Mouse (Mus musculus) neural tube, embryonic 12.5 days (tissue): ENCODE results near the gene Gart. TPM values are rescaled to one million over a fixed set of nuclear protein-coding genes. Genes with fewer than 3 reads are reported as not detected.

Source experiments
- ATAC-seq: fragments of 200-750 bp; cut with Nextera tagmentation; 2 replicates; pipeline ENCODE4 v1.8.0; 2017; ENCODE audit warnings: low read depth, mild to moderate bottlenecking, moderate TSS enrichment, moderate library complexity; ENCODE audit not compliant: low FRiP score
- H3K27ac ChIP-seq: fragments of 300-500 bp; sonication (generic); 2 replicates; pipeline ENCODE4 v1.5.1; 2016
- H3K27me3 ChIP-seq: fragments of 300-500 bp; sonication (generic); replicated peaks from 2 replicates; pipeline ENCODE4 v1.6.1; 2016; ENCODE audit warnings: mild to moderate bottlenecking
- H3K36me3 ChIP-seq: fragments of 300-500 bp; sonication (generic); 2 replicates; pipeline ENCODE4 v1.6.1; 2016; ENCODE audit warnings: mild to moderate bottlenecking
- H3K4me1 ChIP-seq: fragments of 300-500 bp; sonication (generic); 2 replicates; pipeline ENCODE4 v1.6.1; 2016
- H3K4me2 ChIP-seq: fragments of 300-500 bp; sonication (generic); replicated peaks from 2 replicates; pipeline ENCODE4 v1.6.1; 2016; ENCODE audit warnings: mild to moderate bottlenecking
- H3K4me3 ChIP-seq: fragments of 300-500 bp; sonication (generic); 2 replicates; pipeline ENCODE4 v1.5.1; 2016
- H3K9ac ChIP-seq: fragments of 300-500 bp; sonication (generic); 2 replicates; pipeline ENCODE4 v1.6.1; 2016; ENCODE audit warnings: mild to moderate bottlenecking
- H3K9me3 ChIP-seq: fragments of 300-500 bp; sonication (generic); 2 replicates; pipeline ENCODE4 v1.6.1; 2016; ENCODE audit warnings: mild to moderate bottlenecking
- WGBS: fragments of 180-500 bp; shearing (Covaris S2); methylation state at CpG from one replicate; pipeline ENCODE4 v1.1.7; 2016; 5-methylcytosine and 5-hydroxymethylcytosine counted together
- polyA plus RNA-seq: library from polyadenylated mRNA; unstranded; fragments of >200 nt; fragmentation: Nextera tagmentation; extraction: Ambion mirVana; gene quantifications from 2 replicates; pipeline ENCODE4 v1.2.1, GENCODE M21; 2016

Gart gene
- polyA plus RNA-seq, 1 experiment from 2014 or later: 89.0 TPM

DNA sequence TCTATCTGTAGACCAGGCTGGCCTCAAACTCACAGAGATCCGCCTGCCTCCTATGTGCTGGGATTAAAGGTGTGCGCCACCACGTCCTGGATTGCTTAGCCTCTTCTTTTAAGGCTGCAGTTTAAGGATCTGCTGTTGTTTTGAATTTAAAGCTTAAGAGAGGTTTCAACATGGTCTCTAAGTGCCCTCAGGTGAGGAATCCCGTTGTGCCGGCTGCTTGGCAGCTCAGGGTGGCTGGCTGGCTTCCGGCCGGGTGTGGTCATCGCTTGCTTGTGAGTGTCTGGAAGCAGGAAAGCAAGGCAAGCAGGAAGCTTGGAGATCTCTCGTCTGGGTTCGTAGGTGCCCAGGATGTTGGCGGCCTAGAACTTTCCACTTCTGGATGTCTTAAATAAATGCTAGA lies 25.8 kb downstream of the Gart start:
- ATAC-seq: no peak
- no peak overlapping the region for H3K4me2 ChIP-seq
- WGBS: 93% methylated on average over 11 of the region's 11 CpGs
- H3K9ac ChIP-seq: no peak overlapping the region
- H3K36me3 ChIP-seq: peaks cover 56% of the 10 kb centered on the region
- peaks cover 6% of the 10 kb centered on the region; the same call in 1 of the 2 replicates for H3K4me1 ChIP-seq
- no peaks in the 10 kb centered on the region for H3K27me3 ChIP-seq
- no peaks in the 10 kb centered on the region for H3K9me3 ChIP-seq
- no peak overlapping the region for H3K4me3 ChIP-seq
- H3K27ac ChIP-seq: no peak overlapping the region

DNA sequence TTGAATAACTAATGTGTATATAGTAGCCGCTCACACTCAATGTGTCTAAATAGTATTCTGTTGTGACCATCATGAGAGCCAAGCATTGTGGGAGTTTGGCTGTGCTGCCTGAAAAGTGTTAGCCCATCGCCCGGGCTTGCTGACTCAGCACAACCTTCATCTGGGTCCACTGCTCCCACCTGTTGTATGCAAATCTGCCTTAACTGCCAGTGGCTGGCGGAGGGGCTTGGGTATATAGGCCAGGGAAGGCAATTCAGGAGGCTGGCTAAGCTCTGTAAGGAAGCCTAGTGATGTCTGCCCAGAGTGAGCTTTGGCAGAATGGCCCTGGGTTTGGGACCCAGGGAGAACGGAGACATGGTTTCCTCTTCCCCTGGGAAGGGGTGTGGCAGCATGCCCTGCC lies 26.6 kb downstream of the Gart start:
- Histone ChIP-seq H3K36me3 (peaks cover 50% of the 10 kb centered on the region), H3K27ac (no peak overlapping the region), H3K9me3 (no peaks in the 10 kb centered on the region), H3K27me3 (no peaks in the 10 kb centered on the region), H3K9ac (no peak overlapping the region), H3K4me2 (no peak overlapping the region), H3K4me3 (no peak overlapping the region), H3K4me1 (peaks cover 6% of the 10 kb centered on the region; the same call in 1 of the 2 replicates)
- 95% methylated on average over 5 of the region's 5 CpGs for WGBS
- no peak for ATAC-seq

- no peaks in the 10 kb centered on the region for H3K27me3 ChIP-seq
- H3K9ac ChIP-seq: peak within 1 kb of the TSS; percentile 75
- peak within 1 kb of the TSS; percentile 80 for H3K4me2 ChIP-seq
- peak within 1 kb of the TSS; percentile 65 for H3K4me3 ChIP-seq
- peaks cover 6% of the 10 kb centered on the region; the same call in 1 of the 2 replicates for H3K4me1 ChIP-seq
- H3K27ac ChIP-seq: no peak within 1 kb of the TSS
- ATAC-seq: peak; percentile 90
- 12% methylated on average over 39 of the region's 39 CpGs for WGBS
- H3K36me3 ChIP-seq: peaks cover 39% of the 10 kb centered on the region
- no peaks in the 10 kb centered on the region for H3K9me3 ChIP-seq
These were observed 27.9 kb downstream of the Gart start, which contains the start of gene Dnajc28 for GRCm38 (mm10) chr16:91618511-91619501. Dnajc28 (minus strand) TSS chr16:91619026.

DNA sequence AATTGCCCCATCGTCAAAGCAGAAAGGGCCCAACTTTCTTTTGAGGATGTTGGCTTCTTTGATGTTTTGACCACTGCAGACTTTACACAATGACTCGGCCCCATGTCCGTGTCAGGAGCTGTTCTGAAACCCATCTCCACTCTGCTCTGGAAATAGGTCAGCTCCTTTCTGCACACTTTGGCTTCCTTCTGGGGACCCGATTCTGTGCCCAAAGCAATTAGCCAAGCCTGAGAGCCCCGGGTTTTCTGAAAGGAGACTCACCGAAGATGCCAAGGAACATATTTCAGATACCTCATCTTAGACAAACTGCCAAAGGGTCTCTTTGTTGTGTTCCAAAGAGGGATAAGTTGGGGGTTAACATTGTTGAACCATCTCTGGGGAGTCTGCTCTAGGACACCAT lies 32.2 kb downstream of the Gart start:
- H3K9ac ChIP-seq: no peak overlapping the region
- WGBS: 84% methylated on average over 6 of the region's 6 CpGs
- H3K36me3 ChIP-seq: no peaks in the 10 kb centered on the region
- no peak for ATAC-seq
- peaks cover 6% of the 10 kb centered on the region; the same call in 1 of the 2 replicates for H3K4me1 ChIP-seq
- H3K27me3 ChIP-seq: no peaks in the 10 kb centered on the region
- H3K27ac ChIP-seq: no peak overlapping the region
- no peak overlapping the region for H3K4me2 ChIP-seq
- H3K9me3 ChIP-seq: no peaks in the 10 kb centered on the region
- no peak overlapping the region for H3K4me3 ChIP-seq

DNA sequence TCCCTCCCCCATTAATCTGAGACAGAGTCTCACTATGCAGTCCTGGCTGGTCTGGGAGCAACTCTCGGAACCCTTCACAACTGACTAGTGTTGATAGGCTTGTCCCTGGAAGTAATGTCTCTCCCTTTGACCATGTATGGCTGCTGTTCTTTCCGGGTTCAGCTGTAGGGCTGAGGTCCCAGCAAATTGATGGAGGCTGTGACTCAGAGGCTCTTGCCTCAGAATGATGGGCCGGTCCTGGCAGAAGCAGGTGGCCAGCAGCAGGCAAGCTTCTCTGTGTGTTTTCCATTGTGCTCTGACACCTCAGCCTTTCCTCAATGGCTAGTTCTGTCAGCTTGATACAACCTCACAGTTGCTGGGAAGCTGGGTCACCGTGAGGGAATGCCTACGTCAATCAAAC lies 34.2 kb downstream of the Gart start:
- no peak for ATAC-seq
- Histone ChIP-seq H3K4me3 (no peak overlapping the region), H3K4me2 (no peak overlapping the region), H3K9me3 (no peaks in the 10 kb centered on the region), H3K36me3 (no peaks in the 10 kb centered on the region), H3K27me3 (no peaks in the 10 kb centered on the region), H3K4me1 (no peaks in the 10 kb centered on the region), H3K27ac (no peak overlapping the region), H3K9ac (no peak overlapping the region)
- 78% methylated on average over 5 of the region's 5 CpGs for WGBS

DNA sequence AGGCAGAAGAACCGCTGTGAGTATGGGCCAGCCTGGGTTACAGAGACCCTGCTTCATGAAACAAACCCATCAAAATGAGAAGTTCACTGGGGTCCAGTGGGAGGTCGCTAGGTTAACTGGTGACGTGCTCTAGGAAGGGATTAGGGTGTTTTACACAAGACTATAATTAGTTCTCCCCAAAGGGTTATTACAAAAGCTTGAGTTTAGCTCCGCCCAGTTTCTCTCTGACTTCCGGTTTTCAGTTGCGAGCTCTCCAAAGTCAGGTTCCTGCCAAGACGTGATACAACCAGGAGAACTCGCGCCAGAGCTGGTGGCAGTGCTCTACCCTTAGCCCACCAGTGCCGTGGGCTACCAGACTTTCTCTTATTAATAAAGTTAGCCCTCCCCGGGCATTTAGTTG lies 35.5 kb downstream of the Gart start:
- H3K36me3 ChIP-seq: no peaks in the 10 kb centered on the region
- no peak overlapping the region for H3K4me2 ChIP-seq
- no peak for ATAC-seq
- H3K27ac ChIP-seq: no peak overlapping the region
- H3K4me1 ChIP-seq: no peaks in the 10 kb centered on the region
- H3K9ac ChIP-seq: no peak overlapping the region
- H3K4me3 ChIP-seq: no peak overlapping the region
- no peaks in the 10 kb centered on the region for H3K27me3 ChIP-seq
- 80% methylated on average over 11 of the region's 11 CpGs for WGBS
- H3K9me3 ChIP-seq: no peaks in the 10 kb centered on the region

GRCm38 (mm10) chr16:91609501-91610245 lies 37.1 kb downstream of the Gart start:
- WGBS: 86% methylated on average over 9 of the region's 9 CpGs

DNA sequence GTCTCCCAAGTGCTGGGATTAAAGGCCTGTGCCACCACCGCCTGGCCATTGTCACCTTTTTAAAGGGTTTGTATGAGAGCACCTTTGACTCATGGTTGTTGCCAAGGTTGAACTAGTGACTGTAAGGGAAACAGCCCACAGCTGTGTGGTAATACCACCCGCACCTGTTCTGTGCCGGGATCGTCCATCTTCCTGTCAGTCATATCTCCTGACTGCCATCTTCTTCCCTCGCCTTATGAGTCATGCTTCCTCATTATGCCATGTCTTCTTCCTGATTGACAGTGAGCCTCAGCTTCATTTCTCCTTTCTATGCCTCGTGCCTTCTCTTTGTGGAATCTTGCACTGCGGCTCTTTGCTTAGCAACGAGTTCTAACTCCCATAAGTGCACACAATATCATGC lies 39.8 kb downstream of the Gart start:
- Histone ChIP-seq H3K4me3 (no peak overlapping the region), H3K27ac (no peak overlapping the region), H3K4me2 (no peak overlapping the region), H3K4me1 (no peaks in the 10 kb centered on the region), H3K36me3 (no peaks in the 10 kb centered on the region), H3K27me3 (no peaks in the 10 kb centered on the region), H3K9ac (no peak overlapping the region), H3K9me3 (no peaks in the 10 kb centered on the region)
- ATAC-seq: no peak
- 93% methylated on average over 8 of the region's 8 CpGs for WGBS

More at GRCm38 (mm10) chr16:91609501-91610245, 37.1 kb downstream of the Gart start:
- Histone ChIP-seq H3K27me3 (no peaks in the 10 kb centered on the region), H3K9ac (no peak overlapping the region), H3K4me1 (no peaks in the 10 kb centered on the region), H3K27ac (no peak overlapping the region), H3K9me3 (no peaks in the 10 kb centered on the region), H3K4me3 (no peak overlapping the region), H3K36me3 (no peaks in the 10 kb centered on the region), H3K4me2 (no peak overlapping the region)
- no peak for ATAC-seq

DNA sequence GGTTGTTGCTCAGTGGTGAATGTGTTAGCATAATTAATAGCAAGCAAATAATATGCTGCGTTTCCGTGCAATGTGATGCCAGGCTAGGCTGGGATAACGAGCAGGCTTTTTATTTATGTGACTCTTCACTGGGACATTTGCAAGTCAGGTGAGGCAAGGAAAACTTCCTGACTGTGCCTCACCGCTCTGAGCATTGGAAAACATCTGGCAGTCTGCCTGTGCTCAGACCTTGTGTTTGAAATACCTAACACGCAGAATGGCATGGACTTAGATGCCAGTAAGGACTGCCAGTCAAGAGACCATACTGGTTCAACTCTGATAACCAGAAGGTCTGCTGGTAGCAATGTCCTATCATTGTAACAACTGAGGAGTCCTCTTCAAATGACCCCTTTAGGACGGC lies 41.6 kb downstream of the Gart start:
- 80% methylated on average over 6 of the region's 6 CpGs for WGBS
- ATAC-seq: no peak

DNA sequence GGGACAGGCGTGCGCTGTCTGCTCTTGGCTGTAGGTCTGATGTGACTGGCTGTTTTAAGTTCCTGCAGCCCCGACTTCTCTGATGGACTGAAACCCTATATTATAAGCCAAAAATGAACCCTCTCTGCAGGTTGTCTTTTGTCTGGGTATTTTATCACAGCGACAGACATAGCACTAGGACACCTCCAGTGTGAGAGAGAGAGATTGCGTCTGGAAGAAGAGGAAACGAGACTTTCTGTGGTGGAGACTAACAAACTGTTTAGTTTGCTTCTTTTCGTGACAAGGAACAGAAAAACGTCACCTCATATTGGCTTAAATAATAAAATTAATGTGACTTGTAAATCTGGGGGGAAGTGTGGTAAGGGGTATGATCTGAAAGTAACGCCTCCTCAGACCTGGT lies 45.1 kb downstream of the Gart start:
- ATAC-seq: no peak
- Histone ChIP-seq H3K27ac (no peak overlapping the region), H3K4me2 (no peak overlapping the region), H3K4me3 (no peak overlapping the region), H3K27me3 (no peaks in the 10 kb centered on the region), H3K36me3 (no peaks in the 10 kb centered on the region), H3K9ac (no peak overlapping the region), H3K9me3 (no peaks in the 10 kb centered on the region), H3K4me1 (peaks cover 1% of the 10 kb centered on the region; the same call in 1 of the 2 replicates)
- 61% methylated on average over 9 of the region's 9 CpGs for WGBS

More for the DNA sequence above, 41.6 kb downstream of the Gart start:
- H3K4me2 ChIP-seq: no peak overlapping the region
- H3K27ac ChIP-seq: no peak overlapping the region
- no peaks in the 10 kb centered on the region for H3K27me3 ChIP-seq
- H3K36me3 ChIP-seq: no peaks in the 10 kb centered on the region
- no peak overlapping the region for H3K9ac ChIP-seq
- H3K4me1 ChIP-seq: no peaks in the 10 kb centered on the region
- no peaks in the 10 kb centered on the region for H3K9me3 ChIP-seq
- no peak overlapping the region for H3K4me3 ChIP-seq

GRCm38 (mm10) chr16:91601081-91601480 lies 45.7 kb downstream of the Gart start:
- Histone ChIP-seq H3K4me3 (no peak overlapping the region), H3K27ac (no peak overlapping the region), H3K9ac (no peak overlapping the region), H3K27me3 (no peaks in the 10 kb centered on the region), H3K36me3 (no peaks in the 10 kb centered on the region), H3K9me3 (no peaks in the 10 kb centered on the region), H3K4me2 (no peak overlapping the region), H3K4me1 (peaks cover 5% of the 10 kb centered on the region; the same call in 1 of the 2 replicates)
- WGBS: 59% methylated on average over 4 of the region's 4 CpGs
- no peak for ATAC-seq

GRCm38 (mm10) chr16:91599242-91599641 lies 47.5 kb downstream of the Gart start:
- H3K4me1 ChIP-seq: peaks cover 5% of the 10 kb centered on the region; the same call in 1 of the 2 replicates
- H3K4me3 ChIP-seq: no peak overlapping the region
- no peak overlapping the region for H3K27ac ChIP-seq
- no peak for ATAC-seq
- H3K9ac ChIP-seq: no peak overlapping the region
- no peaks in the 10 kb centered on the region for H3K36me3 ChIP-seq
- no peaks in the 10 kb centered on the region for H3K27me3 ChIP-seq
- H3K4me2 ChIP-seq: no peak overlapping the region
- H3K9me3 ChIP-seq: no peaks in the 10 kb centered on the region
